Mouse (Mus musculus): ENCODE data around the gene Vmn2r109. TPM values are rescaled to one million over a fixed set of nuclear protein-coding genes. Genes with fewer than 3 reads are reported as not detected.
"Not testable (repeated sequence)": the region's sequence is repeated elsewhere in the genome, so short reads cannot be mapped to it uniquely, and the experiment has no call there.

Gene Vmn2r109
- not detected in 2 replicates for total RNA-seq (2021)
- long read RNA-seq, experiment 1, result 0 reads
- long read RNA-seq, experiment 2, result 0 reads

DNA sequence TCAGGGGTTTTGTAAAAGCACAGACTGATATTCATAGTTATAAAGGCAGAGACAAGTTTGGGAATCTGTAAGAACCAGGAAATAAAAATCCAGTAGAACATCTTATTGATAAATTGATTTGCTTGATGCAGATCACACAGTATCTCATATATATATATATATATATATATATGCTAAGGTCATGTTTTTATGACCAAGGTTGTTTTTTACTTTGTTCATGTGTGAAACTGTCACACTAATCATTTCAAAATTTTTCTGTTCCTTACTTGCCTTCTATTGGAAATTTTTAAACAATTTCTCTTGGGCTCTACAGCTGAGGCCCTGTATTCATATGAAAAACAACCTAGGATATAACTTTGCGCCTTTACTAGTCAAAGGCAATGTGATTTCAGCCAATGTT is at the start of gene Vmn2r109:
Vmn2r109 (minus strand) TSS at position 101 of the 400 bp plus-strand sequence.
- DNase-seq, result no peak

DNA sequence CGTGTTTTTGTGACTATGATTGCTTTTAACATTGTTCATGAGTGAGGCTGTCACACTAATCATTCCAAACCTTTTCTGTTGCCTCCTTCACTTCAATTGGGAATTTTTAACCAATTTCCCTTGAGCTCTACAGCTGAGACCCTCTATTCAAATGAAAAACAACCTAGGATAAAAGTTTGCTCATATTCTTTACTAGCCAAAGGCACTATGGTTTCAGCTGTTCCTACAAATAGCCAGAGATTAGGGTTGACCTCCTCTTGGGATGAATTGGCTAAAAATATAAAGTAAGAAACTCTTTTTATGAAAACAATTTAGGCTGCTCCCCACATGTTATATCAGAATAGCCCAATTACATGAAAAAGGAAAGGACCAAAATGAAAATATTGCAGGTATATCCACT is 31.8 kb upstream of the Vmn2r109 start, which contains the start of gene Vmn2r110:
Vmn2r110 (minus strand) TSS at position 101 of the 400 bp plus-strand sequence.
- DNase-seq, result no peak

DNA sequence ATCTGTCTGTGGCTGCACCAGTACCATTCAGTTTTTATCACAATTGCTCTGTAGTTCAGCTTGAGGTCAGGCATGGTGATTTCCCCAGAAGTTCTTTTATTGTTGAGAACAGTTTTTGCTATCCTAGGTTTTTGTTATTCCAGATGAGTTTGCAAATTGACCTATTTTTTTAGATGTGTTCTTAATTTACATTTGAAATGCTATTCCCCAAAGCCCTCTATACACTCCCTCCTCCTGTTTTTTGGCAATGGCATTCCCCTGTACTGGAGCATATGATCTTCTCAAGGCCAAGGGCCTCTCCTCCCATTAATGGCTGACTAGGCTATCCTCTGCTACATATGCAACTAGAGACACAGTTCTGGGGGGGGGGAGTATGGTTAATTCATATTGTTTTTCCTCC is 56.3 kb downstream of the Vmn2r109 start:
- DNase-seq, result not testable (repeated sequence)

DNA sequence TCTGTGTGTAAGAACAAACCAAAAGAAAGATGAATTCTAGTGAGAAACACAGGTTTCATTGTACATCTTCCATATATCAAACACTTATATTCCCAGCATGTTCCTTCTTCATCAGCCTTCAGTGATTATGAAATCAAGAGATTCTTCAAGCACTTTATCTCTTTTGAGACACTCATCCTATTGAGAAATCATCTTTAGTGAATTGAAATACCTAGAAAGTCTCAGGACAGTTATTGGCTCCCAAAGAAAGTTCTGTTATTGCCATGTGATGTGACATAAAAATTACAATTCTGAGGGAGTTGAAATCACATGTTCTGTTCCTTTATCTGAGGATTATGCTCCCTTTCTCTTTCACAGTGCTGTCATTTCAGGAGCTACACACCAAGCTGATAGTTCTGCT is 66.7 kb downstream of the Vmn2r109 start, which contains the start of gene Vmn1r225:
Vmn1r225 (plus strand) TSS at position 301 of the 400 bp plus-strand sequence.
- DNase-seq, result no peak

Other genes starting within 250 kb of the Vmn2r109 start
- gene Vmn2r107, start 219.5 kb downstream of the Vmn2r109 start, total RNA-seq (2021), result not detected in 2 replicates
- not detected in 2 replicates for gene Vmn1r224, start 150.6 kb downstream of the Vmn2r109 start, total RNA-seq (2021)
- not detected in 2 replicates for gene Vmn2r108, start 83.4 kb downstream of the Vmn2r109 start, total RNA-seq (2021)
- not detected in 2 replicates for gene Vmn1r225, start 66.6 kb downstream of the Vmn2r109 start, total RNA-seq (2021)
- gene Vmn2r110, start 31.7 kb upstream of the Vmn2r109 start, total RNA-seq (2021), result not detected in 2 replicates
- gene Fpr-rs3, start 60.1 kb upstream of the Vmn2r109 start, total RNA-seq (2021), result not detected in 2 replicates
- gene Vmn1r226, start 118.1 kb upstream of the Vmn2r109 start, total RNA-seq (2021), result not detected in 2 replicates
- gene Vmn1r227, start 165.1 kb upstream of the Vmn2r109 start, total RNA-seq (2021), result not detected in 2 replicates
- not detected in 2 replicates for gene Vmn1r228, start 221.4 kb upstream of the Vmn2r109 start, total RNA-seq (2021)
- gene Vmn1r229, start 246.8 kb upstream of the Vmn2r109 start, total RNA-seq (2021), result not detected in 2 replicates